Mouse (Mus musculus): ENCODE data around the gene D430041D05Rik. TPM values are rescaled to one million over a fixed set of nuclear protein-coding genes. Genes with fewer than 3 reads are reported as not detected.

The D430041D05Rik gene
- polyA plus RNA-seq, 1 experiment: not detected

DNA sequence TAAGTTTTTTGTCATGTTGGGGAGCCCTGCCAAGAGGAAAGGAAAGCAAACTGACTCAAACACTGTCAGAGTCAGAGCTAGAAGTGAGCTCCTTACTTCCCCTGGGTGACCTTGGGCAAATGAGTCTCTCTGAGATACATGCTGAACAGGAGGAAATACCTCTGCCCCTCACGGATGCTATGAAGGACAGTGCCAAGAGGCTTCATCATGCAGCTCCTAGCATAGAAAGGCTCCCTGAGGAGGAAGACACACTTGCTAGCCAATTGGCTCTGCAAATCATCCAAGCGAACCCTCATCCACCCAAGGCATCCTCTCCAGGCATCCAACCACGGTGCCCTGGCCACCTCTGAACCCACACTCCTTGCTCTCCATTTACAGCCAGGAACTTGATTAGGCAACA, 51.5 kb downstream of the D430041D05Rik start:
- Histone ChIP-seq H3K27ac (ENCODE audit: insufficient read depth, low read length) (no peak overlapping the region), H3K4me3 (ENCODE audit: insufficient read depth, low read length) (no peak overlapping the region)
- no peak for TF ChIP-seq CTCF (IDR thresholded peaks at IDR 0.05; ENCODE audit: borderline replicate concordance, insufficient read depth, low read length)
- no peak for TF ChIP-seq POLR2A (IDR thresholded peaks at IDR 0.05; ENCODE audit: low read depth, low read length)

DNA sequence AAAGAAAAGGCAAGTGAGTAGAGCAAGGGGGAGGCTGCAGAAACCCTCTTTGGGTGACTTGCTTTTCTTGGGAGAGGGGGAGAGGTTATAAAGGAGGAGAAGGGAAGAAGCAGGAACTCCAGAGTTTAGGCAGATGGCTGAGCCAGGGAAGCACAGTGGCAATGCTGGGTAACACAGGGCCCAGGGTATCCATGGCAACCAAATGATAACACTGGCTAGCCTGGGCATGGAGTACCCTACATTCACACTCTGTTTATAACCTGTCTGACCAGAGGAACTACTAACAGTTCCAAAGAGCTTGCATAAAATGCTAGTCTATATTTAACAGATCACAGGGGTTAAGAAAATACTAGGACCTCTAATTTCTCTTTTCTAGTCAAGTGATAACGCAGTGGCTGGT, 51.9 kb downstream of the D430041D05Rik start:
- no peak for TF ChIP-seq POLR2A (IDR thresholded peaks at IDR 0.05; ENCODE audit: low read depth, low read length)
- no peak for TF ChIP-seq CTCF (IDR thresholded peaks at IDR 0.05; ENCODE audit: borderline replicate concordance, insufficient read depth, low read length)
- H3K4me3 ChIP-seq (ENCODE audit: insufficient read depth, low read length): no peak overlapping the region
- H3K4me1 ChIP-seq (ENCODE audit: control insufficient read depth, insufficient read depth, low read length): no peaks in the 10 kb centered on the region
- H3K27ac ChIP-seq (ENCODE audit: insufficient read depth, low read length): no peak overlapping the region

More for the DNA sequence above, 51.5 kb downstream of the D430041D05Rik start:
- no peaks in the 10 kb centered on the region for H3K4me1 ChIP-seq (ENCODE audit: control insufficient read depth, insufficient read depth, low read length)

DNA sequence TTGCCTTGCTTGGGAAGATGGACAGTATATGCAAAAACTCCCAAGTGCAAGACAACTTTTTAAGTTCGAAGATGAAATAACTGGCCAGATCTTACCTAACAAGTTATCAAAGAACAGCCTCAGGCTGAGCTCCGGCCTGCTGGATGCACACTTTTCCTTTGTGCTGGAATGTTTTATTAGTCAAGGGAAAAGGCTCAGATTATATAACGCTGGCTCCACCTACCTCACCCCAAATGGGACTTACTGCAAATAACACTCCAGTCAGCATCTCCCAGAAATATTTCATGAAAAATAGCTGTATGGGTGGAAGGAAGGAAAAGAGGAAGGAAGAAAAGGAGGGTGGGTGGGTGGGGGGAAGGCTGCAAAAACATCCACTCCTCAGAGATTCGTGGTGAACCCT, 54.3 kb downstream of the D430041D05Rik start:
- Histone ChIP-seq H3K4me1 (ENCODE audit: control insufficient read depth, insufficient read depth, low read length) (no peaks in the 10 kb centered on the region), H3K4me3 (ENCODE audit: insufficient read depth, low read length) (no peak overlapping the region), H3K27ac (ENCODE audit: insufficient read depth, low read length) (no peak overlapping the region)
- TF ChIP-seq POLR2A (IDR thresholded peaks at IDR 0.05; ENCODE audit: low read depth, low read length) (no peak), CTCF (IDR thresholded peaks at IDR 0.05; ENCODE audit: borderline replicate concordance, insufficient read depth, low read length) (no peak)

DNA sequence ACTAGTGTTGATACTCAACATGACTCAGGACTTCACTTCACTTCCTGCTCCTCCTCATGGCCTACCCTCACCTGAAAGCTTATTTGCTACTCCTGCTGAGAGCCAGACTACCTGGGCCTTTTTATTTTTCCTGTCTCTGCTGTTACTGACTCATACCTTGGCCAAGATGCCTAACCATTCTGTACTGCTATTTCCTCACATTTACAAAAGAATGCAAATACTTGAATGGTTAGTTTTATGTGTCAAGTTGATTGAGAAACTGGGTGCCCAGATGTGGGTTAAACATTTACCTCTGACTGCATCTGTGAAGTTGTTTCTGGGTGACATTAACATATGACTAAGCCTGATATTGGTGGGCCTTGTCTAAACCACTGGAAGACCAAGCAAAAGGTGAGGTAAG, 56.7 kb downstream of the D430041D05Rik start:
- Histone ChIP-seq H3K4me3 (ENCODE audit: insufficient read depth, low read length) (no peak overlapping the region), H3K4me1 (ENCODE audit: control insufficient read depth, insufficient read depth, low read length) (no peaks in the 10 kb centered on the region), H3K27ac (ENCODE audit: insufficient read depth, low read length) (no peak overlapping the region)
- TF ChIP-seq POLR2A (IDR thresholded peaks at IDR 0.05; ENCODE audit: low read depth, low read length) (no peak), CTCF (IDR thresholded peaks at IDR 0.05; ENCODE audit: borderline replicate concordance, insufficient read depth, low read length) (no peak)

DNA sequence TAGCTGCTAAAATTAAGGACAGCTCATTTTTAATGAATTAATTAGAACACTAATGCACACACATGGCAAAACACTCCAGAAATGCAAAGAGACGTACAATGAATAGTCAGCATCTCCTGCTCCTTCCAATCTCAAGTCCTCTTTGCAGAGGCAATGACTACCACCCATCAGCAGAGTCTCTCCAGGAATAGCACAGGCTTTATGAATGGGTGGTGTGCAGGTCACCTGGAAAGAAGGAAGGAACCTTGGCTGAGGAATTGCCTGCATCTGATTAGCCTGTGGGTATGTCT, 58.7 kb downstream of the D430041D05Rik start:
- no peaks in the 10 kb centered on the region for H3K4me1 ChIP-seq (ENCODE audit: control insufficient read depth, insufficient read depth, low read length)
- TF ChIP-seq POLR2A (IDR thresholded peaks at IDR 0.05; ENCODE audit: low read depth, low read length) (no peak), CTCF (IDR thresholded peaks at IDR 0.05; ENCODE audit: borderline replicate concordance, insufficient read depth, low read length) (no peak)
- no peak overlapping the region for H3K27ac ChIP-seq (ENCODE audit: insufficient read depth, low read length)
- no peak overlapping the region for H3K4me3 ChIP-seq (ENCODE audit: insufficient read depth, low read length)

DNA sequence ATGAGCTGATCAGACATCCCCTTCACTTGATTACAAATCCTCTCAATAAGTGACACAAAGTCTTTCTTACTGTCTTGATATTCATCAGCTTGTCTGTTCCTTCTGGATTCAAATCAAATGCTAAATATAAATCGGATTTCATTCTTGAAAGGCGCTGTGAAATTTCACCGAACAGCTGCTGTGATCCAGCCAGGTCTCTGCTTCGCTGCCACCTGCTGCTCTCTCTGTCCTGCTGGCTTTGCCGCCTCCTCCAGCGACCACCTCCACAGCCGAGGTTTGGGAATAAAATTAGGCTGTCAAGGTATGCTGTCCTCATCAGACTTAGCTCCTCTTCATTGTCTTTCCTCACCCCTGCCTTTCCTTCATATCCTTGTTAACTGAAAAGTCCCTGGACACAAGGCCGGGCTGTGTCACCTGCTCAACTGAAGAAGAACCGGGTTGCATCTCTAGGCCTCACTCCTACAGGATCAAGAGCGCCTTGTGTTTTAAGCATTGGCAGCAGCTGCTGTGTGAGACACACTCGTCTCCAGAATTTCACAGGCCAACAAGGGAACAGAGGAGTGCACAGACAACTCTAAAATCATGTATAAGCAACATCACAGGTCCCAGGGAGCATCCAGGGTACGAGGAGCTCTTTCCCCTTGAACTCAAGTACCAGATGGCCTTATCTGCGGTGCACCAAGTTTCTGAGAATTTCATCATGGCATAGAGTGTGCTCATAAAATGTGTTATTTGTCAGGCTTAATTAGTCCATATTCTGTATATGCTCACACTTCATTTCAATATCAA, 59.2 kb downstream of the D430041D05Rik start:
- no peaks in the 10 kb centered on the region for H3K4me1 ChIP-seq (ENCODE audit: control insufficient read depth, insufficient read depth, low read length)
- TF ChIP-seq CTCF (IDR thresholded peaks at IDR 0.05; ENCODE audit: borderline replicate concordance, insufficient read depth, low read length) (no peak), POLR2A (IDR thresholded peaks at IDR 0.05; ENCODE audit: low read depth, low read length) (no peak)
- no peak overlapping the region for H3K27ac ChIP-seq (ENCODE audit: insufficient read depth, low read length)
- no peak overlapping the region for H3K4me3 ChIP-seq (ENCODE audit: insufficient read depth, low read length)

DNA sequence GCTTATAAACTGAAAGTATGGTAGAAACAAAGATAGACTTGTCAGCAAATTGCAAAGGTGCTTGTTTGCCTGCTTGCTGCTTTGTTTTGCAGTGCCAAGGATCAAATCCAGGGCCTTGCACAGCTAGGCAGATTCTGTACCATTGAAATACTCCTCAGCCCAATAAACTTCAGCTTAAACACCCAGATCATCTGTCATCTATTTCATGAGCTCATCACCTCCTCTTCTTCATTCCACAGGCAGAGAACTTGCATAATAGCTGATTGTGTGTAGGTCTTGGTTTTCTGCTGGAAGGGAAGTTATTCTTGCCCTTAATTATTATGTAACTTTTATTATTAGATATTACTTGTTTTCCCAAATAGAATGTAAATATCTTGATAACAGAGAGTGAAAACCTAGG, 73.2 kb downstream of the D430041D05Rik start:
- H3K4me1 ChIP-seq (ENCODE audit: control insufficient read depth, insufficient read depth, low read length): no peaks in the 10 kb centered on the region
- no peak overlapping the region for H3K4me3 ChIP-seq (ENCODE audit: insufficient read depth, low read length)
- TF ChIP-seq POLR2A (IDR thresholded peaks at IDR 0.05; ENCODE audit: low read depth, low read length) (no peak), CTCF (IDR thresholded peaks at IDR 0.05; ENCODE audit: borderline replicate concordance, insufficient read depth, low read length) (no peak)
- no peak overlapping the region for H3K27ac ChIP-seq (ENCODE audit: insufficient read depth, low read length)

DNA sequence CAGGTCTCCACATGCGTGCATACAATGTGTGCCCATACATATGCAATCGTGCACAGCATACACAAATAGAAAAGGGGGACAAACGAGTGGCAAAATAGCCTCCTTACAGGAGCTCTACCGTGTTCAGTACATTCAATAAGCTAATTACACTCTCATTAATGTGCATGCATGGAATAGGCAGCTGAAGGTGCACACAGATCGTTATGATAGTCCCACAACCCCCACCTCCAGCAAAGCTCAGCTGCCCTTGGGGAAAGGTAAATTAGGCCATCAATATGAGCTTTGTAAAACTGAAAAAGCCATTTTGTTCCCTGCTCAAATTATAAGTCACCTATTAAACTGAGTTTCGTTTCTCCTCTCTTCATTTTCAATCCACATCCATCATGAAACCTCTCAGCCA, 75.0 kb downstream of the D430041D05Rik start:
- no peak overlapping the region for H3K27ac ChIP-seq (ENCODE audit: insufficient read depth, low read length)

DNA sequence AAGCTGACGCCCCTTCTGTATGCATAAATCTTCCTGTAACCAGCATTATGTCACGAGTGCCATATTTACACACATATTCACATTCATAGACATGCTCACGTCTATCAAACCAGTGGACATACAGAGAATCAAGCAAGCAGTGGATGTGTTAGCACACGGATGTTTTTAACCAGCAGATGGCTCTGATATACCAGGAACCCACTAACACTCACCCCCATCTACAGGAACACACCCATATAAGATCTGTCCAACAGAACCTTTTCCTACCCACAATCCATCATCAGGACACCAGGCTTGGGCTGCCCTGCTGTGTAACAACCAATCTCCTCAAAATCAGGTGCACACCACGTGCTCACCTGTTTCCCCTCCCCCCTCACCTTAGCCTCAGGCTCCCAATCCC, 76.9 kb downstream of the D430041D05Rik start:
- Histone ChIP-seq H3K4me3 (ENCODE audit: insufficient read depth, low read length) (no peak overlapping the region), H3K27ac (ENCODE audit: insufficient read depth, low read length) (no peak overlapping the region), H3K4me1 (ENCODE audit: control insufficient read depth, insufficient read depth, low read length) (no peaks in the 10 kb centered on the region)
- no peak for TF ChIP-seq POLR2A (IDR thresholded peaks at IDR 0.05; ENCODE audit: low read depth, low read length)
- TF ChIP-seq CTCF (IDR thresholded peaks at IDR 0.05; ENCODE audit: borderline replicate concordance, insufficient read depth, low read length): no peak

More for the DNA sequence above, 75.0 kb downstream of the D430041D05Rik start:
- TF ChIP-seq CTCF (IDR thresholded peaks at IDR 0.05; ENCODE audit: borderline replicate concordance, insufficient read depth, low read length) (no peak), POLR2A (IDR thresholded peaks at IDR 0.05; ENCODE audit: low read depth, low read length) (no peak)
- Histone ChIP-seq H3K4me3 (ENCODE audit: insufficient read depth, low read length) (no peak overlapping the region), H3K4me1 (ENCODE audit: control insufficient read depth, insufficient read depth, low read length) (no peaks in the 10 kb centered on the region)

DNA sequence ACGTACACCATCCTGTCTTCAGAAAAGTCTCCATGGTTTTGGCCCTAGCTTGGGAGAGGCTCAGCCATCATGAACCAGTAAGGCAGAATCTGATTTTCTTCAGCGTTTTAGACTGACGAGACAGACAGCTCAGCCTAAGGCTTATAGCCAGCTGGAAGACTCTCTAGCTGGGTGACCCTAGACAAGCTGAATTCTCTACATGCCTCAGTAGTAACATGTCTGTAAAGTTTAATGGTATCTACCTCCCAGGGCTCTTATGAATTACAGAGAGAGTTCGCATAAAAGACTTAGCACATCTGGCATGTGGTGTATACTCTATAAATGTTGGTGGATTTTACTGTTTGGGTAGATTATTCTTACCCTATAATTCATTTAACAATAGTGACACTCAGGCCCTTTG, 78.1 kb downstream of the D430041D05Rik start:
- Histone ChIP-seq H3K27ac (ENCODE audit: insufficient read depth, low read length) (no peak overlapping the region), H3K4me1 (ENCODE audit: control insufficient read depth, insufficient read depth, low read length) (no peaks in the 10 kb centered on the region), H3K4me3 (ENCODE audit: insufficient read depth, low read length) (no peak overlapping the region)
- no peak for TF ChIP-seq POLR2A (IDR thresholded peaks at IDR 0.05; ENCODE audit: low read depth, low read length)
- no peak for TF ChIP-seq CTCF (IDR thresholded peaks at IDR 0.05; ENCODE audit: borderline replicate concordance, insufficient read depth, low read length)
